Mouse (Mus musculus) liver, postnatal 0 days (tissue): ENCODE results near the gene Map7. TPM values are rescaled to one million over a fixed set of nuclear protein-coding genes. Genes with fewer than 3 reads are reported as not detected.

Experiments
- ATAC-seq: fragments of 200-750 bp; cut with Nextera tagmentation; 2 replicates; pipeline ENCODE4 v1.8.0; 2017; ENCODE audit warnings: mild to moderate bottlenecking, moderate library complexity
- DNase-seq: peaks from one replicate; pipeline ENCODE4 v3.0.0-alpha.2; 2016
- H3K27ac ChIP-seq: fragments of 300-500 bp; sonication (generic); 2 replicates; pipeline ENCODE4 v1.5.1; 2014; ENCODE audit warnings: antibody characterized with exemption, moderate library complexity, mild to moderate bottlenecking, low read depth
- H3K27me3 ChIP-seq: fragments of 300-500 bp; sonication (generic); 2 replicates; pipeline ENCODE4 v1.6.1; 2014; ENCODE audit warnings: low read length, control low read depth, mixed read lengths; ENCODE audit not compliant: insufficient read depth
- H3K36me3 ChIP-seq: fragments of 300-500 bp; sonication (generic); replicated peaks from 2 replicates; pipeline ENCODE4 v1.6.1; 2014; ENCODE audit warnings: mild to moderate bottlenecking, control low read depth, low read length, moderate library complexity, mixed read lengths; ENCODE audit not compliant: insufficient read depth
- H3K4me1 ChIP-seq: fragments of 300-500 bp; sonication (generic); 2 replicates; pipeline ENCODE4 v1.6.1; 2014; ENCODE audit warnings: antibody characterized with exemption, mild to moderate bottlenecking, control low read depth; ENCODE audit not compliant: insufficient read depth
- H3K4me2 ChIP-seq: fragments of 300-500 bp; sonication (generic); 2 replicates; pipeline ENCODE4 v1.6.1; 2014; ENCODE audit warnings: low read depth, mild to moderate bottlenecking, low read length, moderate library complexity, mixed read lengths
- H3K4me3 ChIP-seq: fragments of 300-500 bp; sonication (generic); 2 replicates; pipeline ENCODE4 v1.5.1; 2014; ENCODE audit warnings: low read depth, low read length
- H3K9ac ChIP-seq: fragments of 300-500 bp; sonication (generic); replicated peaks from 2 replicates; pipeline ENCODE4 v1.6.1; 2014; ENCODE audit warnings: mild to moderate bottlenecking, moderate library complexity
- H3K9me3 ChIP-seq: fragments of 300-500 bp; sonication (generic); 2 replicates; pipeline ENCODE4 v1.6.1; 2016; ENCODE audit warnings: mild to moderate bottlenecking, control low read depth, low read length, mixed read lengths
- CTCF ChIP-seq: sonication (generic); IDR thresholded peaks from 2 replicates; pipeline ENCODE4 v1.5.1; 2016; ENCODE audit warnings: antibody characterized with exemption, low read depth
- EP300 ChIP-seq: IDR thresholded peaks from 2 replicates; pipeline ENCODE4 v1.6.1; 2016; ENCODE audit warnings: antibody characterized with exemption, low read depth, mild to moderate bottlenecking
- WGBS: fragments of 180-500 bp; shearing (Covaris S2); extraction: QIAGEN DNeasy Blood & Tissue Kit; methylation state at CpG from one replicate; pipeline ENCODE4 v1.1.7; 2014; ENCODE audit not compliant: insufficient replicate concordance; 5-methylcytosine and 5-hydroxymethylcytosine counted together
- polyA plus RNA-seq: library from polyadenylated mRNA; unstranded; fragments of >200 nt; fragmentation: Nextera tagmentation; extraction: Ambion mirVana; gene quantifications from 2 replicates; pipeline ENCODE4 v1.2.1, GENCODE M21; 2015

The Map7 gene
- polyA plus RNA-seq, 1 experiment from 2014 or later: 6.8 TPM

DNA sequence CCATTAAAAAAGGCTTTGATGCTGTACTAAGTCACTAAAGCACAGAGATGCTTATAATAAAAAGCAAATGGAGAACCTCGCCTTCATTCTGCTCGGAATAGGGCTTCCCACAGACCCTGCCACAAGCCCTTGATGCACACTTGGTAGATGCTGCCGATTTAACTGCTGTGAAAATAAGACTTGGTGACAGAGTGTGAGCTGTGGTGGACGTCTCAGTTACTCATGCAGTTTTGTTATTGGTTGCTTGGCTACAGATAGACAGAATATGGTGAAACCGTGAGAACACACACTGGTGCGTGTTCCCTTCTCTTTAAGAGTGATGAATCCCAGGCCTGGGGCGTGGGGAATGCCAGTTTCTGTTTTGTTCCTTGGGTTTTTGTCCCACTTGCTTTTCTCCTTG lies 120.7 kb downstream of the Map7 start:
- Histone ChIP-seq H3K27ac (no peak overlapping the region), H3K4me2 (no peak overlapping the region), H3K9me3 (no peaks in the 10 kb centered on the region), H3K36me3 (peaks cover 8% of the 10 kb centered on the region; the same call in 1 of the 2 replicates), H3K9ac (no peak overlapping the region), H3K4me3 (no peak overlapping the region), H3K4me1 (no peaks in the 10 kb centered on the region), H3K27me3 (no peaks in the 10 kb centered on the region)
- DNase-seq: no peak
- no peak for TF ChIP-seq EP300
- no peak for TF ChIP-seq CTCF
- 81% methylated on average over 7 of the region's 7 CpGs for whole genome bisulfite sequencing
- no peak for ATAC-seq

DNA sequence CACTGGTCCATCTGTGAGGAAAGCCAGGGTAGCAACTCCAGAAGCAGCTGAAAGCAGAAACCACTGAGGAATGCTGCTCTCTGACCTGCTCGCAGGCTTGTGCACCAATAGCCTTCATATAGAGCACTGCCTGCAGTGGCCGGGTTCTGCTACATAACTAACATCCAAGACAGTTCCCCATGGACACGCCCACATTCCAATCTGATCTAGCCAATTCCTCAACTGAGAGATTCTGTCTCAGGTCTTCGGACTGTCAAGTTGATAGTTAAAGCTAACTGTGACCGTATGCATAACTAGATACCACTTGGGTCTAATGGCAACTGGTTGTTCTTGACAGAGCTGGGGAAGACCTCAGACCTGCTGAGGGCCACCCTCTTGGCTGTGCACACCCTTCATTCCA lies 124.1 kb downstream of the Map7 start:
- ATAC-seq (no peak), DNase-seq (no peak)
- Histone ChIP-seq H3K9ac (no peak overlapping the region), H3K4me1 (no peaks in the 10 kb centered on the region), H3K27ac (no peak overlapping the region), H3K4me3 (no peak overlapping the region), H3K4me2 (no peak overlapping the region), H3K27me3 (no peaks in the 10 kb centered on the region), H3K36me3 (peaks cover 8% of the 10 kb centered on the region; the same call in 1 of the 2 replicates), H3K9me3 (no peaks in the 10 kb centered on the region)
- 83% methylated on average over 5 of the region's 5 CpGs for WGBS
- TF ChIP-seq EP300: no peak
- TF ChIP-seq CTCF: no peak

DNA sequence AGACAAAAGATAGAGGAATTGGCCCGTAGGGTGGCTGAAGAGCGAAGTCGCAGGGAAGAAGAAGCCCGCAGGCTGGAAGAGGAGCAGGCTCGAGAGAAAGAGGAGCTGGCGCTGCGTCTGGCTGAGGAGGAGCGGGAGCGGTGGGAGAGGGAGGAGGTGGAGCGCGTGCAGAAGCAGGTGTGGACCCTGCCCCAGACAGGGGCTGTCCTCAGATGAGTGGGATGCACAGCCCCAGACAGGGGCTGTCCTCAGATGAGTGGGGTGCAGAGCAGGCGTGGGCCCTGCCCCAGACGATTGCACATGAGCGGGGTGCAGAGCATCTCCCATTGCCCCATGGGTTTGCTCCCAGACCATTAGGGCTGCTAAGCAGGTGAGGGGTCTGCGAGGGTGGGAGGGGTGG lies 125.0 kb downstream of the Map7 start:
- Histone ChIP-seq H3K9me3 (no peaks in the 10 kb centered on the region), H3K4me3 (no peak overlapping the region), H3K4me1 (no peaks in the 10 kb centered on the region), H3K9ac (no peak overlapping the region), H3K4me2 (no peak overlapping the region), H3K27ac (no peak overlapping the region), H3K36me3 (peaks cover 11% of the 10 kb centered on the region), H3K27me3 (no peaks in the 10 kb centered on the region)
- DNase-seq: no peak
- TF ChIP-seq CTCF: no peak
- TF ChIP-seq EP300: no peak
- ATAC-seq: 0 out of 2 replicates have a peak, but pooled peaks have one; percentile 4
- 84% methylated on average over 15 of the region's 15 CpGs for WGBS

DNA sequence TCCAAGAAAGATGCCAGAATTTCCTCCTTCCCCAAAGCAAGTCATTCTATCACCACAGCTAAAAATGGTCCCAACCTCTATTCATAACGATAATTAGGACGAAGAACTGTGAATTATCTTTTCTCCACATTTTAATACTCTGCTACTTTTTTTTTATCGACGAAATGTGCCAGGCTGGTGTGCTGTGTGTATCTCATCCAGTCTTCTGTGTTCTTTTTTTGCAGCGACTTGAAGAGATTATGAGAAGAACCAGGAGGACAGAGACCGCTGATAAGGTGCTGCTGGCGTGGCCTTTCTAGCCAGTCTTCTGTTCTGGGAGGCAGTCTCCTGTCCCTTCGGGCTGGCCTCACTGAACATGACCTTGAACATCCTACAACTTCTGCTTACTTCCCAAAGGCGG lies 125.8 kb downstream of the Map7 start:
- WGBS: 49% methylated on average over 9 of the region's 9 CpGs
- H3K9me3 ChIP-seq: no peaks in the 10 kb centered on the region
- TF ChIP-seq EP300 (peak; percentile 88), CTCF (no peak)
- no peak overlapping the region for H3K27ac ChIP-seq
- H3K9ac ChIP-seq: no peak overlapping the region
- ATAC-seq (peak; percentile 85), DNase-seq (no peak)
- H3K4me1 ChIP-seq: no peaks in the 10 kb centered on the region
- peaks cover 16% of the 10 kb centered on the region for H3K36me3 ChIP-seq
- H3K4me3 ChIP-seq: no peak overlapping the region
- H3K27me3 ChIP-seq: no peaks in the 10 kb centered on the region
- no peak overlapping the region for H3K4me2 ChIP-seq

DNA sequence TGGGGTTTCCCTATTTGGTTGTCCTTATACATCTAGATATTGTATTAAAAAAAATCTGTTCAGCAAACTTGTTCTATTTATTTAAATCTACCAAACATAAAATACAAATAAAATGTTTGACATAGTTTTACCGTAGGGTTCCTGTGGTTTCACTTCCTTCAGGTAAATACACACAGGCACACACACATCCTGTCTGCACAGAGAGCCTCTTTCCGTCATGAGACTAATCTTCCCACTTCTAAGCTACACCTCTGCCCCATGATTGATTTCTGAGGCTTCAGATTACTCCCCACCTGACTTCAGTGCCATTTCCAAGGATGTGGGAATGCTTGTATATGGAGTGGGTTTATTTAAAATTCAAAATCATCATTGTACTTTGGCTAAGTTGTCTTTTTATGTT lies 133.2 kb downstream of the Map7 start:
- Histone ChIP-seq H3K4me3 (no peak overlapping the region), H3K27me3 (no peaks in the 10 kb centered on the region), H3K9me3 (no peaks in the 10 kb centered on the region), H3K4me2 (no peak overlapping the region), H3K27ac (no peak overlapping the region), H3K36me3 (peaks cover 17% of the 10 kb centered on the region; the same call in 1 of the 2 replicates), H3K4me1 (peaks cover 5% of the 10 kb centered on the region; the same call in 1 of the 2 replicates), H3K9ac (no peak overlapping the region)
- 47% methylated on average over 2 of the region's 2 CpGs for WGBS
- TF ChIP-seq CTCF (no peak), EP300 (no peak)
- ATAC-seq: no peak
- no peak for DNase-seq

GRCm38 (mm10) chr10:20285289-20285975 lies 137.2 kb downstream of the Map7 start:
- Histone ChIP-seq H3K9me3 (no peaks in the 10 kb centered on the region), H3K4me2 (no peak overlapping the region), H3K27ac (no peak overlapping the region), H3K36me3 (peaks cover 5% of the 10 kb centered on the region; the same call in 1 of the 2 replicates), H3K27me3 (no peaks in the 10 kb centered on the region), H3K9ac (no peak overlapping the region), H3K4me1 (peaks cover 5% of the 10 kb centered on the region; the same call in 1 of the 2 replicates), H3K4me3 (no peak overlapping the region)
- TF ChIP-seq CTCF (no peak), EP300 (no peak)
- ATAC-seq: peak; percentile 86
- DNase-seq: peak; percentile 26
- WGBS: 40% methylated on average over 10 of the region's 10 CpGs
